Mouse (Mus musculus): Measurements from ENCODE around the gene Dok5. TPM values are rescaled to one million over a fixed set of nuclear protein-coding genes. Genes with fewer than 3 reads are reported as not detected.

Dok5 gene
- polyA plus RNA-seq, 1 experiment from 2014 or later = 1.6 TPM

DNA sequence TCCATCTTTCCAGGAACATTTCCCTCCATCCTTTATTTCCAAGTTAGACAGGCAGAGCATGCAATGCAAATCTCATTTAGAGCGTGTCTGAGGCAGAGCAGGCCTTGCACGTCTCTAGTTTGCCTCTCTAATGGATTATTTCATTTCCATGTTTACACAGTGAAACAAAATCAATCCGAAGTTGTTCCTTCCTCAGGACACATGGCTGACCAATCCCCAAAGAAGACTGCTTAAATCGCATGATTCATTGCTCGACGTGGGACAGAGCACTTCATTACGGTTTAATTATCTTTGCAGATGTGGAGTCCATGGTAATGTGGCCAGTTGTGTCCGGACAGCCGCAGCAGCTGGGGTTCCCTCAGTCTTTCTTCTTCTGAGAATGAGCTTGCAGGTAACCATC, 194.6 kb downstream of the Dok5 start:
- DNase-seq (ENCODE audit: low spot score) = no peak

Other genes starting within 250 kb of the Dok5 start
- 95.6 and 102 TPM in 2 replicates for gene Pfdn4, start 235.4 kb upstream of the Dok5 start, polyA plus RNA-seq (2015; fragmentation: Nextera tagmentation; extraction: Ambion mirVana)
- 0.12 and 0.30 TPM in 2 replicates for gene Cyp24a1, start 234.7 kb upstream of the Dok5 start, polyA plus RNA-seq (2015; fragmentation: Nextera tagmentation; extraction: Ambion mirVana)
- not detected in 2 replicates for gene 4930470P17Rik, start 129.8 kb upstream of the Dok5 start, polyA plus RNA-seq (2015; fragmentation: Nextera tagmentation; extraction: Ambion mirVana)

Data from thymus, postnatal 0 days (tissue).